Mouse (Mus musculus) megakaryocyte progenitor cell, adult 5-6 weeks (primary cell): ENCODE data around the gene Entr1. TPM values are rescaled to one million over a fixed set of nuclear protein-coding genes. Genes with fewer than 3 reads are reported as not detected.
A peak's percentile ranks its signal among the peaks of the same experiment; 100 is the strongest.

Source experiments
- ATAC-seq: replicated peaks from 2 replicates; pipeline ENCODE4 v1.8.0; 2016; ENCODE audit warnings: mild to moderate bottlenecking, moderate TSS enrichment, inconsistent platforms; ENCODE audit not compliant: poor library complexity
- total RNA-seq, 2 experiments: library from RNA; stranded (forward) in 1 of 2; stranded (reverse) in 1 of 2; fragments of 157-497, 149-512 nt in 1 of 2; fragments of 200-1000 nt in 1 of 2; gene quantifications; 2 replicates each; pipeline versions ENCODE4 v1.2.3 to v1.2.4; 2015 to 2017

Entr1 gene
- total RNA-seq (2015) (44.4 and 53.5 TPM in 2 replicates), total RNA-seq (2017) (33.6 and 37.9 TPM in 2 replicates)

GRCm38 (mm10) chr2:26389154-26389690, at the start of gene Entr1, which contains the start of gene Pmpca:
TSS of gene Entr1 (minus strand) at chr2:26389316.
TSS of gene Pmpca (plus strand) at chr2:26389339.
- ATAC-seq = peak; percentile 93

DNA sequence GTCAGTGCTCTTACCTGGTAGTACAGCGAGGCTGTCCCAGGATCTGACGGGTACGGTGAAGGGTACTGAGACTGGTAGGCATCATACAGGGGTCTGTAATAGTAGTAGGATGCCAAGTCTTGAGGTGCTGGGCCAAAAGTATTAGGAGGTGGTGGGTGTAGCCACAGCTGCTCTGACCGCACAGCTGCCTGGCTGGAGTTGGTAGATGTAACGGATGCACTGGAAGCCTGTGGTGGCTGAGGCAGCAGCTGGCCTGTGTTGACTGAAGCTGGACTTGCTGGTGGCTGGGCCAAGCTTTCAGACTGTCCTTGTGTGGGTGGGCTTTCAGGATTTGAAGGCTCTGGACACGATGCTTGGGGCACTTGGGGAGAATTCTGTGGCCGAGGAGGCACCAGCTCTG, 49.3 kb upstream of the Entr1 start:
- no peak for ATAC-seq

- ATAC-seq = no peak
These were observed 48.1 kb upstream of the Entr1 start for GRCm38 (mm10) chr2:26437221-26437620.

GRCm38 (mm10) chr2:26434791-26435572, 45.9 kb upstream of the Entr1 start:
- ATAC-seq = no peak

- ATAC-seq = no peak
These were observed 40.7 kb upstream of the Entr1 start for GRCm38 (mm10) chr2:26429851-26430250.

- no peak for ATAC-seq
These were observed 35.4 kb upstream of the Entr1 start for GRCm38 (mm10) chr2:26424541-26424940.

GRCm38 (mm10) chr2:26423086-26423485, 34.0 kb upstream of the Entr1 start:
- no peak for ATAC-seq

DNA sequence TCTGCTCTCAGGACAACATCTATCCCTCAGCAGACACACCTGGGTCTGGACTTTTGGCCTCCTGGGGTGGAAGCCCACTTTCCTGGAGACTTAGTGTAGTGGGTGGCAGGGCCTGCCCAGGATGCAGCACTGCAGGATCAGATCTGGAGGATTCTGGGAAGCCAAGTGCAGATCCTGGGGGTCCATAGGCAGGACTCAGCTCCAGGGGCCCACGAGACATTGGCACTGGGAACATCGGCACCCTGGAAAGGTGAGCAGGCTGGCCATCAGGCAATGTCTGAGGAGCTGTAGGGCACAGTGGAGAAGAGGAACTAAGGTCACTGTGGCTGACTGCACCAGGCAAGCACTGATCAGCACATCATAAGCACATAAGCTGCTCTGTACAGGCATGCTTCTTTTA, 32.9 kb upstream of the Entr1 start:
- ATAC-seq = no peak

DNA sequence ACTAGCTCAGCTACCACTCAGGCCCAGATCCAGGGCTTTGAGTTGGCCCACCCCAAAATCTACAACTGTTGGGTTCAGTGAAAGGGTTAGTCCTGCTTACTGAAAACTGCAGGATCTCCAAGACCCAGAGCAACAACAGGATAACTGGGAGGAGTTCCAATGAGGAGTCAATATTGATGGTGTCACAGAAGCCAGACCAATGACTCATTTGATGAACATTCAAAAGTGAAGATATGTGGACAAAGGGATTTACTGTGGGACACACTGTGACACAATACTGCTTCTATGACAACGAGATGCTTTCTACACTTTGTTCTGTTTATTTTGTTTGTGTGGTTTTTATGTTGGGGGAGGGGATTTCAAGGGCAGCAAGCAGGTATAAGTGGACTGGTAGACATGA, 29.0 kb upstream of the Entr1 start:
- ATAC-seq = no peak

DNA sequence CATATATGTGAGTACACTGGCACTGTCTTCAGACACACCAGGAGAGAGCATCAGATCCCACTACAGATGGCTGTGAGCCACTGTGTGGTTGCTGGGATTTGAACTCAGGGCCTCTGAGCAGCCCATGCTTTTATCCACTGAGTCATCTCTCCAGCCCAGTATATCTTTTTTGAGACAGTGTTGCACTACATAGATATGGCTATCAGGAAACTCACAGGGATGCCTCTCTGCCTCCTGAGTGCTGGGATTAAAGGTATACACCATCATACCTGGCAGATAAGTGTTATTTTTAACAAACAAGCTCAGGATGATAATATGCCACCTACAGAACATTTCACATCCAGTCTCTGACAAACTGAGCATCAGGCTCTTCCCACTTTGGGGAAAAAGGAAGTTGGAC, 27.9 kb upstream of the Entr1 start:
- no peak for ATAC-seq

- ATAC-seq = no peak
These were observed 21.9 kb upstream of the Entr1 start for GRCm38 (mm10) chr2:26410931-26411411.

- no peak for ATAC-seq
These were observed 21.0 kb upstream of the Entr1 start for GRCm38 (mm10) chr2:26410091-26410490.

- ATAC-seq = no peak
These were observed 20.2 kb upstream of the Entr1 start for GRCm38 (mm10) chr2:26409362-26409761.

- ATAC-seq = peak; percentile 98
These were observed 19.6 kb upstream of the Entr1 start, which contains the start of gene Inpp5e for GRCm38 (mm10) chr2:26408515-26409356. TSS of gene Inpp5e (minus strand) at chr2:26409203.

- ATAC-seq = no peak
These were observed 14.2 kb upstream of the Entr1 start for GRCm38 (mm10) chr2:26403306-26403705.

DNA sequence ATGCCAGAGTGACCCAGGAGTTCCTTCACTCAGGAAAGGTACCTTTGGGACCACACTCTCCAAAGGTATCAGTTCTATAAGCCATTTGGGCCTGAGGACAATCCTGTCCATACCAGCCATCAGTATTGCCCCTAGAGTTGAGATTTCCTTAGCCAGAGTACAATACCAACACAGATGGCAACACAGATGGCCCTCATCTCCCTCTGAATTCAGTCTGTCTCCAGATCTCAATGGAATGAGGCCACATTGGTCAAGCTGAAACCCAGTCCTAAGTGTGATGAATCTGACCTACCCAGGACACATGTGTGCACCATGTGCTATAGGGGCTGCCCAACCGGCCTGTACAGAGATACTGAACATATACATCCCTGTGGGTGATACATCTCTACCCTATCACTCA, 13.1 kb upstream of the Entr1 start:
- no peak for ATAC-seq

DNA sequence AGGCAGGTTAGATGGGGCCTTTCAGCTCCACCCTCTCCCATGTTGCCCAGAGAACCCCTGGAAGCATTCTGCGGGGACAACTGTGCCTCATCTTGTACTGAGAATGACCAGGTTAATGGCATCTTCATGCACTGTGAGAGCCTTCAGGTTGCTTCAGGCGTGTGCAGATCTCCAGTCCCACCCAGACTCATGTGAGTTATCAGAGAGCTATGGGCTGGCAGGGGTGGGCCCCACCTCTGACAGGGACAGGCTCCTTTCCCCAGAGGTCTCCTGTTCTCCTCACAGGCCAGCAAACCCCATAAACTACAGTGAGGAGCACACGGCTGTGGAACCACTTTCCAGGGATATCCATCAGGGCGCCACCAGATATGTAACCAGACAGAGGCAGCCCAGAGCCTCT, 11.9 kb upstream of the Entr1 start:
- no peak for ATAC-seq

- ATAC-seq = no peak
These were observed 11.2 kb upstream of the Entr1 start for GRCm38 (mm10) chr2:26400296-26400695.

DNA sequence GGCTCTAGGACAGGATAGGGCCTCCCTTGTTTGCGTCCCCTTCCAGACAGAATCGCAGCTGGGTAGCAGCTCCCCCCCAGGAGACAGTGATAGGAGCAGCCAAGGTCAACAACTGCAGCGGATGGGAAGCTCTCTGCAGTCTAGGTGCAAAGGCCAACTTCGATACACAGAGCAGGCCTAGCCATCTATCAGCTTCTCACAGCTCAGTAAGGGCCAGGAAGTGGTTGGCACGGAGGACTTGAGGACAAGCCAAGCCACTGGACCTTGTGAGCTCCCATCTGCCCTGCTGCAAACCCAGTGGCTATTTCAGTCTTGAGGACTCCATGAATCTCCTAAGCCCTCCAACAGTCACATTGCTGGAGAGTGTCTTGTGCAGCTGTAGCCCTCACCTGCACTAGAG, 10.5 kb upstream of the Entr1 start:
- ATAC-seq = no peak

DNA sequence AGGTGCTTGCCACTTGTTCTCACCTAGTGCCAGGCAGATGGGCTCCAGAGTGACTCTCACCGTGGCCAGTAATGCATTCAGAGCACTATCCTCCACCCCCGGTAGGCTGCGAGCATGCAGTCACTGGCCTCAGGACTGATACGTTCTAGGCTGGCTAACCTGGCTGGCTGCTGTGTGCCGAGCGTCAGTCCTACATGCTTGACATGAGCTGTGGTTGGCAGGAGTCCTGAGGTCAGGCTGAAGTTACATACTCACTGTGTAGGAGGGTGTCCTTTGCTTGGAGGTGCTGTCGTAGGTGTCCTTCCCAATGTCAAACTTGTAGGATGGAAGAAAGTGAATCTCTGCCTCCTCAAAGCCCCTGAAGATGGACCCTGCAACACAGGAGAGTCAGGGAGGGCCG, 9.9 kb upstream of the Entr1 start:
- no peak for ATAC-seq

DNA sequence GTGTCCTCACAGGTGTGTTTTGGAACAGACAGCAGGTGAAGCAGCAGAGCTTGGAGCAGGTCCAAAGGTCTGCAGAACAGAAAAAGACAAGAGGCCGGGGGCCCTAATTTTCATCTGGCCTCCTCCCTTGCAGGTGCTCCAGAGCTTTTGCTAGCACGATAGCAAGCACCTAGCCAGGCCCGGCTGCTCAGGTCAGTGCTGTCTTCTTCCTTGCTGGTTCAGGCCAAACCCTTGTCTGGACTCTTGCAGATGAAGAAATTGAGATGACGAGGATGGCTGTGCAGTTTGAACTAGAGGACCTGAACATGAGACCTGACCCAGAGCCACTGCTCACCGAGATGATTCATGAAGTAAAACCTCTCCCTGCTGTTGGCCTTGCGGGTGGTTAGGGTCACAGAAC, 2.5 kb upstream of the Entr1 start:
- no peak for ATAC-seq

GRCm38 (mm10) chr2:26390954-26391353, 1.8 kb upstream of the Entr1 start:
- no peak for ATAC-seq
